Mouse (Mus musculus): Measurements from ENCODE around the gene Fcgrt.
"Not testable (repeated sequence)": the region's sequence is repeated elsewhere in the genome, so short reads cannot be mapped to it uniquely, and the experiment has no call there.

Gene Fcgrt

DNA sequence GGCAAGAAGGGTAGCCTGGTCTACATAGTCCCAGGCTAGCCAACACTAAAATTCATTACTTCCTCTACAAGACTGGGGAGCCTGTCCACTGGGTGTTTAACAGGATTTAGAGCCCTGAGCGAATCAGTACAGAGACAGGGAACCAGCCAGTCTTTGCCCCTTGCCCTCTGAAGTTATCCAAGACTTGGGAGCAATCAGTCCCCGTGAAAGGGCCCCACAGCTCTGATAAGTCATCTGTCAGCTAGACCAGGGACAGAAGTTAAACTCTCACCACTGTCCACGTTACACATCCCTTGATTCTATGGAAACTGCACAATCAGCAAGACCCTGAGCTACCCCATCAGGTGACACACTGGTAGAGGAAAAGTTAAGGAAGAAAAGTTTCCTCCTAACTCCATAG, 8.9 kb upstream of the Fcgrt start:
- in situ Hi-C loops (cut with MboI; ENCODE audit: low sequenced_read_pairs) = no loop called here

DNA sequence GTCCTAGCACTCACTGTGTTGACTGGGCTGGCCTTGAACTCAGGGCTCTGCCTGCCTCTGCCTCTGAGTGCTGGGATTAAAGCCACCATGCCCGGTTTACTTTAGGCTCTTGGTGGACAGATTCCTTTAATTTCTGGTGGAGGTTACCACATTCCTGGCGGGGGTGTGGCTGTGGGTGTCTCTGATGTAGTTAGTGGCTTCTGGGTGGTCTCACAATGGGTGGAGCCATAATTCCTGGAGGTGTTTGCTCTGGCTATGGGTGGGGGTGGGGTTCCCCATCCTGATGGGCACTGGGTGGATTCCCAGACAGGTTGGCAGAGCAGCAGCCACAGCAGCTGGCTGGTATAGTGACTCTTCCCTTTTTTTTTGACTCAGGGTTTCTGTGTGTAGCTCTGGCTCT, 8.3 kb upstream of the Fcgrt start:
- in situ Hi-C loops (cut with MboI; ENCODE audit: low sequenced_read_pairs) = no loop called here

DNA sequence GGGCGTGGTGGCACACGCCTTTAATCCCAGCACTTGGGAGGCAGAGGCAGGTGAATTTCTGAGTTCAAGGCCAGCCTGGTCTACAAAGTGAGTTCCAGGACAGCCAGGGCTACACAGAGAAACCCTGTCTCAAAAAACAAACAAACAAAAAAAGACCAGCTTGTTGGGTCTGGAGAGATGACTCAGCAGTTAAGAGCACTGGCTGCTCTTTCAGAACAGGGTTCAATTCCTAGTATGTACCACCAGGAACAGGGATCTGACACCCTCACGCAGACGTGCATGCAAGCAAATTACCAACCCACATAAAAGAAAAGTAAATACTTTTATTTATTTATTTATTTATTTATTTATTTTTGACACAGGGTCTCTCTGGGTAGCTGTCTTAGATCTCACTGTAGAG, 6.4 kb upstream of the Fcgrt start:
- in situ Hi-C loops (cut with MboI; ENCODE audit: low sequenced_read_pairs) = not testable (repeated sequence)

DNA sequence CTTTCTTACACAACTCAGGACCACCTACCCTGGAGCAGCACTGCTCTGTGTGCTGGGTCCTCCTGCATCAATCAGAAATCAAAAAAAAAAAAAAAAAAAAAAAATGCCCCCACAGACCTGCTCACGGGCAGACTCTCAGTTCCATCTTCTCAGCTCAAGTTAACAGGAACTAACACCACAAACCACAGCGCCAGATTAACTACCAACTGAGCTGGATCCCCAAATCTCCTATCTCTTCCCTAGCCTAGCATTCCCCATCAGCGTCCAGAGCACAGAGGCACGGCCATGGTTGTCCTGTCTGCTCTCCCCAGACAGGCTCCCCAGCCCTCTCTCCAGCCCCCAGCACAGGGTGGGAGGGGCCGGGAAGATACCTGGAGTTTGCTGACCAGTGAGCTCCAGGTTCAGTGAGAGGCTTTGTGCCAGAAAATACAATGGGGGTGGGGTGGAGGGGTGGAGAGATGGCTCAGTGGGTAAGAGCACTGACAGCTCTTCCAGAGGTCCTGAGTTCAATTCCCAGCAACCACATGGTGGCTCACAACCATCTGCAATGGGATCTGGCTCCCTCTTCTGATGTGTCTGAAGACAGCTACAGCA, 3.5 kb upstream of the Fcgrt start:
- in situ Hi-C loops (cut with MboI; ENCODE audit: low sequenced_read_pairs) = no loop called here

DNA sequence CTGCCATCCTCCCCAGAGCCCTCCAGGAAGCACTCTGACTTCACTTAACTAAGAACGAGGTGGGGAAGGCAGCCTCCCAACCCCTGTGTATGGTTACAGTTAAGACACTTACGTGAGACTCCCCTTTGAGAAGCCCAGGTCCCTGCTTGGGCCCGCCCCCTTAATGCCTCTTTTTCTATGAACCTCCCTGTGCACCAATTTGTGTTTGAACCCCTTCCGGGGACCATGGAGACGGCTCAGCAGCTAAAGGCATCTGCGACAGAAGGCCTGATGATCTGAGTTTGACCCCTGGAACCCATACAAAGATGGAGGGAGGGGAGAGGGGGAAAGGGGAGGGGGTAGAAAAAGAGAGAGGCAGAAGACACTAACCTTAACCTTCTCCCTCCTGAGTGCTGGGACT, 2.8 kb upstream of the Fcgrt start:
- in situ Hi-C loops (cut with MboI; ENCODE audit: low sequenced_read_pairs) = no loop called here

DNA sequence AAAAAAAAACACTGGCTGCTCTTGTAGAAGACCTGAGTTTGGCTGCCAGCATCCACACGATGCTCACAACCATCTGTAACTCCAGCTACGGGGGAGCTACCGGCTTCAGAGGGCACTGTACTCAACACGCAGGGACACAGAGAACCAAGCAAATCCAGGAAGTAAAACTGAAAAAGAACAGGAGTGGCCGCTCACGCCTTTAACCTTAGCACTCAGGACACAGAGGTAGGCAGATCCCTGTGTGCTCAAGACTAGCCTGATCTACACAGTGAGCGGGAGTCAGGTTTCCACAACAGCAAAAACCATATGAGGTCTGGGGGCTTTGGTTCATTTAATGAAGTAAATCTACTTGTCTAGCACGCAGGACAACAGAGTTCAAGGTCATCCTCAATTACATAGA, 1.8 kb upstream of the Fcgrt start:
- in situ Hi-C loops (cut with MboI; ENCODE audit: low sequenced_read_pairs) = no loop called here

DNA sequence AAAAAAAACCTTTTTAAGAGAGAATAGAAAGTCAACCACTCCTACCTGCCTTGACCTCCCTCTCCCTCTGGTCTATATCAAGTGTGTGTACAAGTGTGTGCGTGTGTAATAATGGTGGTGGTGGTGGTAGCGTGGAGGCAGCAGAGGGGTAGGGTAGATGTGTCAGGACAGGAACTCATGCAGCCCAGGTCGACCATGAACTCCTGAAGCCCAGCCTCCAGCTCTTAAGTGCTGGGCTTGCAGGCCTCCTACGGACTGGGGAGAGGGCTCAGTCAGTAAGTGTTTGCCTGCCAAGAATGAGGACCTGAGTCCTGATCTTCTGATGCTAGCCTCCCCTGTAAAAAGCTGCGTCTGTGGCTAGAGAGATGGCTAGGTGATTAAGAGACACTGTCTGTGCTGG, 1.3 kb upstream of the Fcgrt start:
- in situ Hi-C loops (cut with MboI; ENCODE audit: low sequenced_read_pairs) = no loop called here

DNA sequence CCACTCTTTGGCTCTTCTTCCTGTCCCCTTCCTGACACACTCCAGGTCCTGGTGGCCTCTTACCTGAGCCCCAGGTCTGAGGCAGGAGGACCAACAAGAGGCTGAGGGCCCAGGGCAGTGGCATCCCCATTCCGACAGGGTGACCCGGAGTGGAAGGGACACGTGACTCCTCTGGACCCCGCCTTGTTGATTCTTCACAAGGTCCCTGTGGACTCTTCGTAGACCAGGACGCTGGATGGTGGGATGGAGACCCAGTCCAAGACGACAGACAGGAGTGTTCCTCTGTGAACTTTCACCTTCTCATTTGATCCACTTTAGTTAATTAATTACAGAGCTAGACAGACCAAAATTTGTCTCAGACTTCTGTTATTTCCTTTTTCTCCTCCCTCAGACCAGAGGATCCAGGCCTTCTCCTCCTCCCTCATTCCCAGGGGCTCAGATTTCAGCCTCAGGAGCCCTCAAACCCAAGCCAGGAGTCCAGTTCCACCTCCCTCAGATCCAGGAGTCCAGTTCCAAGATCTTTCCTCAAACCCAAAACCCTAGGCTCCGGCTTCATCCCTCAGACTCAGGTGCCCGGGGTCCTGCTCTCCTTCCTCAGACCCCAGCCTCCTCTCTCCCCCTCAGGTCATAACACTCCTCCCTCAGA, 588 bp downstream of the Fcgrt start:
- in situ Hi-C loops (cut with MboI; ENCODE audit: low sequenced_read_pairs) = no loop called here

DNA sequence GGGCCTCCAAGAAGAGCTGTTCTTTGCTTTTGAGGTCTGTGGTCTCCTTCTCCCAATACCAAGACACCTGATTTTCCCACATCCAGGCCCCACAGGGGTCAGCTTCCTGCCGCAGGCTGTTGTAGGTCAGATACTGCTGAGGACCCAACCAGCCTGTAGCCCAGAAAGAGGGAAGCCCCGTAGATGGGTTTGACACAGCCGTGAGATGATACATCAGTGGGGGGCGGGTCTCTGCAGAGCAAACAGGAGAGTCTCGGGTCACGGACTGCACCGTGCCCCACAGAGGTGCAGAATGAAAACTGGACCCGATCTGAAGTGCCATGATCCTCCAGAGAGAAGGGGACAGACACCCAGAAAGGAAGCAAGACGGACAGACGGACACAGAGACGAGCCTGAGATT, 1.2 kb downstream of the Fcgrt start:
- in situ Hi-C loops (cut with MboI; ENCODE audit: low sequenced_read_pairs) = no loop called here

DNA sequence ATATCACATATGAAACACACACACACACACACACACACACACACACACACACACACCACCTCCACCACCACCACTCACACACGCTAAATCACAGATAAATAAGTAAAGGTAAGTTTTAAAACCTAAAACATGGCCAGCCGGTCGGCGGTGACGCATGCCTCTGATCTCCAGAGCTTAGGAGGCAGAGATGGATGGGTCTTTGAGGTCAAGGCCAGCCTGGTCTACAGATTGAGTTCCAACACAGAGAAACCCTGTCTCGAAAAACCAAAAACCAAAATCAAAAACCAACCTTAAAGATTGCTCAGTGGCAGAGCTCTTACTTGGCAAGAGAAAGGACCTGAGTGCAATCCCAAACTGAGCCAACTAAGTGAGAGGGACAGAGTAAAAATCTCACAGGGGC, 3.6 kb downstream of the Fcgrt start:
- in situ Hi-C loops (cut with MboI; ENCODE audit: low sequenced_read_pairs) = no loop called here

DNA sequence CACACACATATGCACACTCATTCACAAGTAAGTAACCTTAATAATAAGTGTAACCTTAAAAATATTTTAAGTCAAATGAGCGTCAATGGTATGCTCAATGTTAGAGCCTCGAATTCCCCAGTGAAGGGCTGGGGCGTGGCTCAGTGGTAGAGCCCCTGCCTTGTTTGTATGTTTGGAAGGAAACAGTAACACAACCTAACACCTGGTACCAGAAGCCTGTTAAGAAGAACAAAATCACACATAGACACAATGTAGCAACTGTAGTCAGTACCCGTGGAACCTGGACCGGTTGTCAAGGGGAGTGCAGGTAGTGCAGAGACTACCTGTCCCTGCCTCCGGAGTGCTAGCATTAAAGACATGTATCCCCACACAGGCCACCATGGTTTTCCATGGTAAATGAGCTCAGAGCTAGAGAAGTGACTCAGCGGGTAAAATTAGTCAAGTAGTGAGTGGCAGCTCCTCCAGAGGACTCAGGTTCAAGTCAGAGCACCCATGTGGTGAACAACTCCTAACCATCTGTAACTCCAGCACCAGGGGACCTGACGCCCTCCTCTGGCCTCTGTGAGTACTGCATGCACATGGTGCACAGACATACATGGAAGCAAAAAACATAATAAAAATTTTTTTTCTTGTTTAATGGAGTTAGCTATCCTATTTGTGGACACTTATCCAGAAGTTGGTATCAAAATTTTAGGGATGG, 5.0 kb downstream of the Fcgrt start:
- in situ Hi-C loops (cut with MboI; ENCODE audit: low sequenced_read_pairs) = no loop called here

DNA sequence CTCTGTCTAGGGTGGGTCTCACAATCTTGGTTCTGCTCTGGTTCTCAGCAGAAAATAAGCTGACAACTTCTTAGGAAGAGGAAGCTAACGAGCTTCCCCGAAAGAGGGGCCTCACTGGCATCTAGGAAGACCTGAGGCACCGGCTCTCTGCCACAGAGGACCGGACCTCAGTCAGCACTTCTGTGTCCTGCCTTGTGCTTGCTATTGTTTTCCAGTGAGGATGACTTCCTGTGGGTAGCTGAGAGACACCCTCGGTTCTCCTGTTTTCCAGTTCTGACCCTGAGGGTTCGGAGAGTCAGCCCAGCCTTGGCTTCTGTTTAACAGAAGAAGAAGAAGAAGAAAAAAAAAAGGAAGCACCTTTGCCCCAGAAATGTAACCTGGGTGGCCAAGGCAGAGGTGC, 6.2 kb downstream of the Fcgrt start:
- in situ Hi-C loops (cut with MboI; ENCODE audit: low sequenced_read_pairs) = no loop called here

DNA sequence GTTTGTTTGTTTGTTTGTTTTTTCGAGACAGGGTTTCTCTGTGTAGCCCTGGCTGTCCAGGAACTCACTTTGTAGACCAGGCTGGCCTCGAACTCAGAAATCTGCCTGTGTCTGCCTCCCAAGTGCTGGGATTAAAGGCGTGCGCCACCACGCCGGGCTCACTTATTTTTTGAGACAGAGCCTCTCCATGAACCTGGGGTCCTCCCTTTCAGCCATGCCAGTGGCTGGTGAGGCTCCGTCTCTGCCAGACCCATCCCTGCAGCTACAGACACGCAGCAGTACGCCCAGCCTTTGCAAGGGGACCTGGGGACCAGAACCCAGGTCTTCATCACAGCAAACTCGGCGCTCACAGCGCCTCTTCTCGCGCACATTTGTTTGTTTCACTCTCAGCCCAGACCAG, 7.7 kb downstream of the Fcgrt start:
- in situ Hi-C loops (cut with MboI; ENCODE audit: low sequenced_read_pairs) = not testable (repeated sequence)

DNA sequence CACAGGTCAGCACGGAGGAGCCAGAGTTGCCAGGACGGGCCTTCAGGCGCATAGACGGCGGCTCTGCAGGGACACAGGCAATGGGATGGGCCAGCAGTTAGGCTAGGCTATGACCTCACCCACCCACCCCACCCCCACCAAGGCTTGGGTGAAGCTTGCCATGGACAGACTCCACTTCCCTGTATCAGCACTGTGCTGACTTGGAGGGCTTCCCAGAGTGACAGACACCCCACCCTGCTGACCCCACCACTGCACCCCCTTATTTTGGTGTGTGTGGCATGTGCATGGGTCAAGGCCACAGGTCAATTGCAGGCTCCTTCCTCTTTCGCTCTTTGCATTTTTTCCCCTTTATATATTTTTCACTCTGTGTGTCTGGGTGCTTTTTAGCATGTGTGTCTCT, 8.3 kb downstream of the Fcgrt start:
- in situ Hi-C loops (cut with MboI; ENCODE audit: low sequenced_read_pairs) = no loop called here

DNA sequence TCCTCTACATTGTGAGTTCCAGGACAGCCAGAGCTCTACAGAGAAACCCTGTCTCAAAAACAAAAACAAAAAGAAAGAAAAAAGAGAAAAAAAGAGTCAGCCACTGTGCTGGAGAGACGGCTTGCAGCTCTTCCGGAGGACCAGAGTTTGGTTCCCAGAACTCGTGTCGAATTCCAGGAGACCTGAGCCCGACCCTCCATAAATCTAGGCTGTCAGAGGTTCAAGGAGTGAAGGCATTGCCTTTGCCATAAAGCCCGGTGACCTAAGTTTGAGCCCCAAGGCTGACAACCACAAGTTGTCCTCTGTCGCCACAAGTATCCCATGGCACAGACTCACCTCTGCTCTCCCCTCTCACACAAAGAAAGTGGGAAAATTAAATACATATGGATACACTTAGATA, 9.5 kb downstream of the Fcgrt start:
- in situ Hi-C loops (cut with MboI; ENCODE audit: low sequenced_read_pairs) = no loop called here

DNA sequence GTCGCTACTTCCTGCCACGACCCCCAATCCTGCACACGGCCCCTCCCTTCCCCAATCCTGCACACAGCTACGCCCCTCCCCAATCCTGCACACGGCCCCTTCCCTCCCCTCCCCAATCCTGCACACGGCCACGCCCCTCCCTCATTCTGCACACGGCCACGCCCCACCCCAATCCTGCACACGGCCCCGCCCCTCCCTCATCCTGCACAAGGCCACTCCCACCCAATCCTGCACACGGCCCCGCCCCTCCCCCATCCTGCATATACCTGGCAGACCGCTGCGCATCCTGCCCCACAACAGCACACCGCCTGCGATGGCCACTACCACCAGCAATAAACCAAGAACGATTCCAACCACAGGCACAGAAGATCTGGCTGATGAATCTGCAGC, 10.1 kb downstream of the Fcgrt start:
- in situ Hi-C loops (cut with MboI; ENCODE audit: low sequenced_read_pairs) = no loop called here

DNA sequence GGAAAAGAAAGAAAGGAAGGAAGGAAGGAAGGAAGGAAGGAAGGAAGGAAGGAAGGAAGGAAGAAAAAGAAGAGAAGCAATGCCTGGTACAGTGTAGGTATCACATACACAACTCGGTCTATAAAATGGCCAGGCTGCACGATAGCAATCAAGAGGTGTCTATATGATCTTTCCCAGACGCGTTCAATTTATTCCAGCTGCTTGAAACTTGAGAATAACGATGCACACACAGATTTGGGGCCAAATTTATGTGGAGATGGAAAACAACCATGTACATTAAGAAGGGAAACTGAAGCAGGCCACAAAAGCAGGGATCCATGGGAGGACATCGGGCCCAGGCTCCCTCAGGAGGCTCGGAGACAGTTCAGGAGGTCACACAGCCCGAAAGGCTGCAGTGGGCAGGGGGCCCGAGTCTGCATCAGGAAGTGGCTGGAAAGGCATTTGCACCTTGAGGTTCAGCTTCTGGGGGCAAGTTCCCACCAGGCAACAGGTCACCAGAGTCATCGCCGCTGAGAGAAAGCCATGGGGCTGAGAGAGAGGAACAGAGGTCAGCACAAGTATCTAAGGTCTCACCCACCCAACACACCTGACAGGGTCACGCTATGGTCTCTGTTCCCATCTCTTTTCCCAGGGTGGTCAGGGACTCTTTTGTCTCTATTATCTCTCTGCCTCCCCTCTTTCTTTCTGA, 10.7 kb downstream of the Fcgrt start:
- in situ Hi-C loops (cut with MboI; ENCODE audit: low sequenced_read_pairs) = no loop called here

DNA sequence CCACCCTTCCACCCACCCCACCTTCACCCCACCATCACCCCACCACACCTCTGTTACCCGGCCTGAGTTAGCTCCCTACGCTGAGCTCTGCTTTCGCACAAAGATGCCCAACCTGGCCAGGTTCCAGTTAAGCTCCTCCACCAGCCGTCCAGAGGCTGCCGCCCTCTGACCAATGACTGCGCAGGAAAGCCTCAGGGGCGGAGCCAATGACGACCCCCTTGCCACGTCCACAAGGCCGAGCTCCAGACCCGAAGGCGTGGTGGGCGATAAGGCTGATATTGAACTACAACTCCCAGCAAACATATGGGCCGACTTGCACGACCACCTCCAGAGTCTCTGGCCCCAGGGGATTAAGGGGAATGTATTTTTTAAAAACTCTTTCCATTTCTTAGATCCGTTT, 11.6 kb downstream of the Fcgrt start, which contains the start of gene Rcn3:
Gene Rcn3, minus strand, starts transcription at position 174 of the 400 bp plus-strand sequence.
- in situ Hi-C loops (cut with MboI; ENCODE audit: low sequenced_read_pairs) = no loop called here

DNA sequence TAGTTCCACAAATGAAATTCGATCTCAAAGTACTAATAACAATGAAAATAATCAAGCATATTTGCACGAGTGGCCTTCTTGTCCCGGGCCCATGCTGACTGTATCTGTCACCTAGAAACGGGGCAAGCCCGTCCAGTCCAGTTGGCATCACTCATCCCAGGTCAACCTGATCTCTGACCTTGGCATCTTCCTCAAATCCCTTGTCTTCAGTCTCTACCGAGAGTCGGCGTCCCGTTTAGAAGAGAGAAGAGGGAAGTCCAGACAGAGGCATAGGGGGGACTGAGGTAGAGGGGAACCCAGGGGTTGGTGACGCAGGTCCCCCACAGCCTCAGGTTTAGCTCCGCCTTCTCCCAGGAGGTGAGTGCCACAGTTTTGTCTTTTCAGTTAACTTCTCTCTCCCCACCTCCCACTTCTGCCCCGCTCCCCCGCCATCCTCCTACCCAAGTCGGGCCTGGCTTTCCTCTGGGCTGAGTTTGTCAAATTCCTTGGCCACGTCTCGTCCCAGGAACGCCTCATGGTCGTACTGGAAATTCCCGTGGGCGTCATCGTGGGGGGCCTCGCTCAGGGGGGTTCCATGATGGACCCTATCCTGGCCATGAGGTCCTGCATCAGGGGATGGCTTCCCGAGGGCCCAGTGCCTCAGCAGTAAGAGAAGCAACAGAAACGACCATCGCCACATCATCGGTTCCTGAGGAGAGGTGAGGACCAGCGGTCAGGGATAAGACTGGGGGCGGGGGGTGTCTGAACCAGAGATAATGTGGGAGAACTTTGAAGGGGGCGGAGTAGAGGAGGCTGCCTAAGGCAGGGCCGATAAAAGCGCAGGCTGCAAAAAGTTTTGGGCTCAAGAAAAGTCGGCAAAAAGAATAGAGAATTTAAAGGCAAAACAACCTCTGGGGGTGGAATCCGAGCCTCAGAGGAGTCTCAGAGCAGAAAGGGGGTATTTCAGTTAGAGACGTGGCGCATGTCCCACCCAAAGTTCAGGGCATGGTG, 12.4 kb downstream of the Fcgrt start:
- in situ Hi-C loops (cut with MboI; ENCODE audit: low sequenced_read_pairs) = no loop called here

DNA sequence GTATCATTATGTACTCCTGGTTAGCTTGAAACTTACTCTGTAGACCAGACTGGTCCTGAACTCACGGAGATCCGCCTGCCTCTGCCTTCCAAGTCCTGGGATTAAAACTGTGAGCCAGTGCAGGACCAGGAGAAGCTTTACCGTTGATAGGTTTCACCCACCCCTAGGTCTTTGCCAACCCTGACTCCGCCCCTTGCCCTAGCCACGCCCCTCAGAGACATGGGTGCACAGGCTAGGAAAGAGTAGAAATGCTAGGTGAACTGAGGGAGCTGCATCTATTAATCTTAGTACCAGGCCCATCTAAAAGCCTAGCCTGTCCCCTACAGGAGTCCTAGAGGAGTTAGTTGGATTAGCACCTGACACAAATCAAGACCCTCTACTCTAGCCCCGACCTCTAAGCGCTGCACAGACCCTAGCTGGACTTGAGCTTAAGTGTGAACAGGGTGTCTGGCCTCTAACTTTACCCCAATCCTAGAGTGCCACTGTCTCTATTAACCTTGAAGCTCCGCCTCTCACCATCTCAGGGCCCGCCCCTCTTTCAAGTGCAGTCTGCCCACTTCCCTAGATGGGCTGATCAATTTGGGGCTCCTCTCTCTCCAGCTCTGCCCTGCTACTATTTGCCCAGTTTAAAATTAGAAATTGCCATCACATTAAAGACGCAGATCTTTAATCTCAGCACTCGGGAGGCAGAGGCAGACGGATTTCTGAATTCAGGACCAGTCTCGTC, 13.2 kb downstream of the Fcgrt start:
- in situ Hi-C loops (cut with MboI; ENCODE audit: low sequenced_read_pairs) = no loop called here
